In genomic region chr14:72807947-72808346, GRCm38 (mm10) we compare ENCODE assay signal across 30 mouse cellular contexts.
DNase-seq lines count a peak whose midpoint lies in the region; ATAC-seq and TF ChIP-seq lines count a peak whose summit lies in the region.
"Had no signal": no experiment of that assay in that cellular context is flagged by ENCODE, and none has a peak within 500 bp of the region (broad histone marks: within the 10 kb centered on the region; RNA-seq: fewer than 3 reads in every experiment).

No protein-coding gene starts in this region.

- H3K27ac ChIP-seq in bone marrow macrophage, adult 2 months (ENCODE audit: insufficient read depth, low read depth, low read length), result peak overlapping the region; percentile 8; the same call in 1 of the 2 replicates
- H3K27ac ChIP-seq in olfactory bulb, adult 2 months (ENCODE audit: insufficient read depth, low read depth, low read length), result peak overlapping the region; percentile 75
- no peak overlapping the region for H3K27ac ChIP-seq in heart, embryonic 12.5 days (ENCODE audit: poor library complexity, severe bottlenecking)
- H3K27ac ChIP-seq: embryonic facial prominence, embryonic 10.5 days; embryonic facial prominence, embryonic 13.5 days; forebrain, embryonic 10.5 days; forebrain, embryonic 13.5 days; gastrocnemius, adult 2 months; heart, adult 2 months; heart, embryonic 10.5 days; hindbrain, embryonic 10.5 days; hindbrain, embryonic 13.5 days had no signal

- ATAC-seq in heart, embryonic 12.5 days (ENCODE audit: insufficient number of reproducible peaks, low FRiP score), result no peak
- ATAC-seq: forebrain, embryonic 13.5 days; forebrain, embryonic 16.5 days; hindbrain, embryonic 16.5 days; inflammation-experienced regulatory T-cells, adult 6 months; intestine, embryonic 16.5 days had no signal

- TF ChIP-seq POLR2A in bone marrow macrophage, adult 2 months (IDR thresholded peaks at IDR 0.05; ENCODE audit: borderline replicate concordance, low read depth, low read length), result no peak
- TF ChIP-seq POLR2A in olfactory bulb, adult 2 months (IDR thresholded peaks at IDR 0.05; ENCODE audit: insufficient read depth, low read depth, low read length), result no peak

- no peaks in the 10 kb centered on the region for H3K36me3 ChIP-seq in heart, embryonic 12.5 days
- H3K36me3 ChIP-seq: embryonic facial prominence, embryonic 10.5 days; embryonic facial prominence, embryonic 13.5 days; forebrain, embryonic 10.5 days; heart, embryonic 10.5 days; hindbrain, embryonic 10.5 days; hindbrain, embryonic 13.5 days had no signal

- 85% methylated on average over 3 of the region's 3 CpGs for WGBS in olfactory bulb, adult 2 months
- 71% methylated on average over 3 of the region's 3 CpGs for WGBS in heart, embryonic 12.5 days

- no peak overlapping the region for H3K4me3 ChIP-seq in bone marrow macrophage, adult 2 months (ENCODE audit: insufficient read depth, low read length)
- H3K4me3 ChIP-seq in olfactory bulb, adult 2 months (ENCODE audit: insufficient read depth, low read depth, low read length), result no peak overlapping the region
- no peak overlapping the region for H3K4me3 ChIP-seq in heart, embryonic 12.5 days
- H3K4me3 ChIP-seq: embryonic facial prominence, embryonic 10.5 days; embryonic facial prominence, embryonic 13.5 days; erythroblast, embryonic 14.5 days; forebrain, embryonic 10.5 days; forebrain, embryonic 13.5 days; gastrocnemius, adult 2 months; heart, adult 2 months; heart, embryonic 10.5 days; hindbrain, embryonic 10.5 days; hindbrain, embryonic 13.5 days had no signal

- TF ChIP-seq CTCF in bone marrow macrophage, adult 2 months (IDR thresholded peaks at IDR 0.05; ENCODE audit: low read depth, low read length), result no peak
- TF ChIP-seq CTCF in olfactory bulb, adult 2 months (IDR thresholded peaks at IDR 0.05; ENCODE audit: insufficient read depth, low read depth, low read length), result no peak

- H3K27me3 ChIP-seq in heart, embryonic 12.5 days (replicated peaks), result no peaks in the 10 kb centered on the region
- H3K27me3 ChIP-seq: embryonic facial prominence, embryonic 13.5 days; forebrain, embryonic 13.5 days; hindbrain, embryonic 13.5 days had no signal

- intact Hi-C loops in heart, postnatal 36 days (cut with DNase I), result no loop called here

- DNase-seq in adrenal gland, adult (ENCODE audit: inconsistent age in 2 of 2, low spot score in 1 of 2), result peak; percentile 12 to 69
- no peak for DNase-seq in adrenal gland, postnatal 14 days
- peak; percentile 98 for DNase-seq in 416B (ENCODE audit: low read depth)
- DNase-seq in heart, postnatal 36 days, result no peak
- no peak for DNase-seq in lung, postnatal 36 days
- DNase-seq: cerebellum, adult 11 months; cerebellum, adult 2 months; cerebellum, adult 9-11 months; cerebellum, postnatal 25 days; embryo, embryonic 11 days; gastrocnemius, adult 2 months; gastrocnemius, postnatal 36 days; heart, adult 2 months; kidney, adult 18-20 months; kidney, adult 9 months had no signal

- H3K9me3 ChIP-seq in heart, embryonic 12.5 days (replicated peaks), result no peaks in the 10 kb centered on the region
- H3K9me3 ChIP-seq: embryonic facial prominence, embryonic 10.5 days; embryonic facial prominence, embryonic 13.5 days; forebrain, embryonic 10.5 days; forebrain, embryonic 13.5 days; heart, embryonic 10.5 days; hindbrain, embryonic 10.5 days; hindbrain, embryonic 13.5 days had no signal

- peaks cover 10% of the 10 kb centered on the region for H3K4me1 ChIP-seq in bone marrow macrophage, adult 2 months (ENCODE audit: control insufficient read depth, insufficient read depth, low read length)
- H3K4me1 ChIP-seq in olfactory bulb, adult 2 months (ENCODE audit: control insufficient read depth, insufficient read depth, low read length), result no peaks in the 10 kb centered on the region
- no peaks in the 10 kb centered on the region for H3K4me1 ChIP-seq in heart, embryonic 12.5 days (replicated peaks)
- H3K4me1 ChIP-seq: embryonic facial prominence, embryonic 10.5 days; embryonic facial prominence, embryonic 13.5 days; forebrain, embryonic 10.5 days; forebrain, embryonic 13.5 days; heart, embryonic 10.5 days; hindbrain, embryonic 10.5 days; hindbrain, embryonic 13.5 days had no signal

- no peak overlapping the region for H3K4me2 ChIP-seq in heart, embryonic 12.5 days
- H3K4me2 ChIP-seq: embryonic facial prominence, embryonic 13.5 days; forebrain, embryonic 13.5 days; hindbrain, embryonic 13.5 days had no signal

- H3K9ac ChIP-seq in heart, embryonic 12.5 days, result no peak overlapping the region
- H3K9ac ChIP-seq: embryonic facial prominence, embryonic 13.5 days; forebrain, embryonic 13.5 days; hindbrain, embryonic 13.5 days had no signal

Comparison
In these comparisons a context has a peak if more than half of its experiments do, and no peak if none do; other contexts are left out.
1. DNase-seq: peak in adrenal gland, adult (2 of 2) and 416B (single experiment); none in adrenal gland, postnatal 14 days (single experiment), heart, postnatal 36 days (0 of 2) and lung, postnatal 36 days (single experiment).